Mouse (Mus musculus) heart, embryonic 11.5 days (tissue): ENCODE data around the gene Gm47985. TPM values are rescaled to one million over a fixed set of nuclear protein-coding genes. Genes with fewer than 3 reads are reported as not detected.
"Not testable (repeated sequence)": the region's sequence is repeated elsewhere in the genome, so short reads cannot be mapped to it uniquely, and the experiment has no call there.

Source experiments
- ATAC-seq: fragments of 200-750 bp; cut with Nextera tagmentation; replicated peaks from 2 replicates; pipeline ENCODE4 v1.8.0; 2017; ENCODE audit warnings: moderate library complexity; ENCODE audit not compliant: insufficient number of reproducible peaks, low FRiP score, low TSS enrichment
- H3K27ac ChIP-seq: fragments of 300-500 bp; sonication (generic); 2 replicates; pipeline ENCODE4 v1.5.1; 2014; ENCODE audit warnings: mild to moderate bottlenecking, low read depth, low read length
- H3K27me3 ChIP-seq: fragments of 300-500 bp; sonication (generic); 2 replicates; pipeline ENCODE4 v1.6.1; 2014; ENCODE audit warnings: mild to moderate bottlenecking, low read length, mixed read lengths; ENCODE audit not compliant: control insufficient read depth, insufficient read depth
- H3K36me3 ChIP-seq: fragments of 300-500 bp; sonication (generic); 2 replicates; pipeline ENCODE4 v1.6.1; 2014; ENCODE audit warnings: mild to moderate bottlenecking, low read length, moderate library complexity, mixed read lengths; ENCODE audit not compliant: control insufficient read depth, insufficient read depth
- H3K4me1 ChIP-seq: fragments of 300-500 bp; sonication (generic); 2 replicates; pipeline ENCODE4 v1.6.1; 2014; ENCODE audit warnings: low read length; ENCODE audit not compliant: control insufficient read depth, insufficient read depth
- H3K4me2 ChIP-seq: fragments of 300-500 bp; sonication (generic); 2 replicates; pipeline ENCODE4 v1.6.1; 2014; ENCODE audit warnings: mild to moderate bottlenecking, moderate library complexity
- H3K4me3 ChIP-seq: fragments of 300-500 bp; sonication (generic); 2 replicates; pipeline ENCODE4 v1.5.1; 2014; ENCODE audit warnings: low read depth, low read length
- H3K9ac ChIP-seq: fragments of 300-500 bp; sonication (generic); 2 replicates; pipeline ENCODE4 v1.6.1; 2014; ENCODE audit warnings: mild to moderate bottlenecking, low read depth, low read length, moderate library complexity
- H3K9me3 ChIP-seq: fragments of 300-500 bp; sonication (generic); replicated peaks from 2 replicates; pipeline ENCODE4 v1.6.1; 2016; ENCODE audit warnings: low read length; ENCODE audit not compliant: control insufficient read depth
- WGBS: fragments of 180-500 bp; shearing (Covaris S2); extraction: QIAGEN DNeasy Blood & Tissue Kit; methylation state at CpG from one replicate; pipeline ENCODE4 v1.1.7; 2014; ENCODE audit not compliant: insufficient replicate concordance; 5-methylcytosine and 5-hydroxymethylcytosine counted together
- polyA plus RNA-seq: library from polyadenylated mRNA; unstranded; fragments of >200 nt; fragmentation: Nextera tagmentation; extraction: Ambion mirVana; gene quantifications from 2 replicates; pipeline ENCODE4 v1.2.1, GENCODE M21; 2014

Gm47985 gene
- polyA plus RNA-seq, 1 experiment from 2014 or later: 3.4 TPM

GRCm38 (mm10) chr1:151171572-151172461, 10.5 kb upstream of the Gm47985 start:
- no peak overlapping the region for H3K9ac ChIP-seq
- WGBS: 60% methylated on average over 2 of the region's 2 CpGs
- no peak overlapping the region for H3K4me3 ChIP-seq
- no peaks in the 10 kb centered on the region for H3K36me3 ChIP-seq
- ATAC-seq: no peak
- no peak overlapping the region for H3K4me2 ChIP-seq
- H3K9me3 ChIP-seq: no peaks in the 10 kb centered on the region
- no peaks in the 10 kb centered on the region for H3K4me1 ChIP-seq
- H3K27ac ChIP-seq: no peak overlapping the region
- no peaks in the 10 kb centered on the region for H3K27me3 ChIP-seq

GRCm38 (mm10) chr1:151177030-151177936, 5.1 kb upstream of the Gm47985 start:
- no peaks in the 10 kb centered on the region for H3K27me3 ChIP-seq
- WGBS: 13% methylated on average over 10 of the region's 10 CpGs
- peak overlapping the region; percentile 30; the same call in 1 of the 2 replicates for H3K4me3 ChIP-seq
- ATAC-seq: peak; percentile 90
- H3K4me2 ChIP-seq: peak overlapping the region; percentile 62
- H3K27ac ChIP-seq: peak overlapping the region; percentile 78
- H3K36me3 ChIP-seq: no peaks in the 10 kb centered on the region
- H3K9ac ChIP-seq: no peak overlapping the region
- no peaks in the 10 kb centered on the region for H3K9me3 ChIP-seq
- peaks cover 11% of the 10 kb centered on the region for H3K4me1 ChIP-seq

- H3K9ac ChIP-seq: no peak overlapping the region
- H3K27me3 ChIP-seq: no peaks in the 10 kb centered on the region
- H3K27ac ChIP-seq: peak overlapping the region; percentile 78
These were observed 4.4 kb upstream of the Gm47985 start for GRCm38 (mm10) chr1:151177937-151178271.

GRCm38 (mm10) chr1:151178505-151179083, 3.7 kb upstream of the Gm47985 start:
- peak overlapping the region; percentile 35; the same call in 1 of the 2 replicates for H3K27ac ChIP-seq
- no peaks in the 10 kb centered on the region for H3K27me3 ChIP-seq
- H3K9ac ChIP-seq: peak overlapping the region; percentile 34; the same call in 1 of the 2 replicates
- peaks cover 11% of the 10 kb centered on the region for H3K4me1 ChIP-seq
- 65% methylated on average over 2 of the region's 2 CpGs for WGBS
- H3K4me3 ChIP-seq: no peak overlapping the region
- H3K9me3 ChIP-seq: no peaks in the 10 kb centered on the region
- no peak for ATAC-seq
- no peak overlapping the region for H3K4me2 ChIP-seq
- H3K36me3 ChIP-seq: no peaks in the 10 kb centered on the region

More at GRCm38 (mm10) chr1:151177937-151178271, 4.4 kb upstream of the Gm47985 start:
- Histone ChIP-seq H3K36me3 (no peaks in the 10 kb centered on the region), H3K4me3 (peak overlapping the region; percentile 30; the same call in 1 of the 2 replicates), H3K9me3 (no peaks in the 10 kb centered on the region), H3K4me2 (peak overlapping the region; percentile 62), H3K4me1 (peaks cover 11% of the 10 kb centered on the region)
- 28% methylated on average over 4 of the region's 4 CpGs for WGBS
- peak; percentile 54 for ATAC-seq

- WGBS: 85% methylated on average over 2 of the region's 2 CpGs
- Histone ChIP-seq H3K4me1 (peaks cover 11% of the 10 kb centered on the region), H3K4me2 (no peak overlapping the region), H3K36me3 (no peaks in the 10 kb centered on the region), H3K4me3 (no peak overlapping the region), H3K9me3 (no peaks in the 10 kb centered on the region), H3K27me3 (no peaks in the 10 kb centered on the region), H3K27ac (no peak overlapping the region), H3K9ac (no peak overlapping the region)
- no peak for ATAC-seq
These were observed 2.2 kb upstream of the Gm47985 start for GRCm38 (mm10) chr1:151180167-151180566.

GRCm38 (mm10) chr1:151186186-151186585, 3.8 kb downstream of the Gm47985 start:
- not testable (repeated sequence) for H3K4me1 ChIP-seq
- WGBS: 85% methylated on average over 3 of the region's 3 CpGs

GRCm38 (mm10) chr1:151186879-151187424, 4.6 kb downstream of the Gm47985 start:
- H3K4me2 ChIP-seq, H3K4me3 ChIP-seq, H3K4me1 ChIP-seq, H3K27me3 ChIP-seq, ATAC-seq, H3K36me3 ChIP-seq, H3K27ac ChIP-seq, H3K9ac ChIP-seq, H3K9me3 ChIP-seq: not testable (repeated sequence)
- 53% methylated on average over 4 of the region's 4 CpGs for WGBS

More at GRCm38 (mm10) chr1:151186186-151186585, 3.8 kb downstream of the Gm47985 start:
- H3K9me3 ChIP-seq, ATAC-seq, H3K27ac ChIP-seq, H3K36me3 ChIP-seq, H3K4me2 ChIP-seq, H3K9ac ChIP-seq, H3K27me3 ChIP-seq, H3K4me3 ChIP-seq: not testable (repeated sequence)

GRCm38 (mm10) chr1:151188469-151188868, 6.1 kb downstream of the Gm47985 start:
- Histone ChIP-seq H3K9me3 (no peaks in the 10 kb centered on the region), H3K9ac (no peak overlapping the region), H3K4me2 (no peak overlapping the region), H3K27me3 (no peaks in the 10 kb centered on the region), H3K36me3 (no peaks in the 10 kb centered on the region), H3K4me3 (no peak overlapping the region), H3K27ac (no peak overlapping the region), H3K4me1 (no peaks in the 10 kb centered on the region)
- WGBS: 82% methylated on average over 4 of the region's 4 CpGs
- ATAC-seq: no peak
